Mouse (Mus musculus): Measurements from ENCODE around the gene Lhfpl2.
"Not testable (repeated sequence)": the region's sequence is repeated elsewhere in the genome, so short reads cannot be mapped to it uniquely, and the experiment has no call there.

Gene Lhfpl2

DNA sequence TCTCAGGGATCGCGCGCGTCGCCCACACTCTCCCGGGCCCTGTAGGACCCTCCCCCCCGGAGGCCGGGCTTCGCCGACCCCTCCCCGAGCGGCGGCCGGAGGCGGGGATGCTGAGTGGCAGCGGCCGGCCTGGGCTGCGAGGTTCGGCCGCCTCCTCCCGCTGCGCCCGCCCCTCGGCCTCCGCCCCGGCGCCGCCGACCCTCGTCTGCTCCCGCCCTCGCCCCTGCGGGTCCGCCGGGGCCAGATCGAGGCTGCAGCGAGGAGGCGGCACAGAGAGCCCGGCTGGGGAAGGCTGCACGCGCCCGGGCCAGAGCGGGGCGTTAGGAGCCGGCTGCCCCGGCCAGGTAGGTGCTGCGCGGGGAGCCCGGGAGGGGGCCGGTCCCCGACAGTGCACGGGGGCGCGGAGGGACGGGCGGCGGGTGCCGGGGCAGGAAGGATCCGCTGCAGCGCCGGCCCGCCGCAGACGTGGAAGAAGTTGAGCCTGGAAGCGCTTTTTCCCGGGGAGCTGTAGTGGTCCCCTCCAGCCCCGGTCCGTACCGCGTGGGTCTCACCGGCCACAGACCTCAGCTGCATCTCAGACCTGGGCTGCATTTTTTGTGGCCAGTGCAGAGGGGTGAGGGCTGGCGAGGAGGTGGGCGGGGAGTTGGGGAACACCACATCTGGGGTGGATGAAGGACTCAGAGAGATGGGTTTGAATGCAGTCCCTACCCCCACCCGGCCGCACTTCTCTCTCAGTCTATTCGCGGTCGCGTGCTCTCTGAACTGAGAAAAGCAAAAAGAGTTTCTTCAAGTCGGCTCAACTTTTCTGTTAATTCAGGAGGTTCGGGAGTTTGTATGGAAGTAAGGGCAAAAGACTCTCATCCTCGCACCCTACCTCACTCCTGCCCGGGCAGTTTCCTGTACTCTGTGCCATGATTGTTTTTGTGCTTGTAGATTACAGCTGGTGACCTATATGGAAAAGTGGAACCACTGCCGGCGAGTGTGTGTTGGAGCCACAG, at the start of gene Lhfpl2:
Gene Lhfpl2 (plus strand): TSS at position 234 of the 998 bp plus-strand sequence.
- in situ Hi-C loops (cut with MboI; ENCODE audit: unreplicated experiment in 2 of 2), result no loop called here

DNA sequence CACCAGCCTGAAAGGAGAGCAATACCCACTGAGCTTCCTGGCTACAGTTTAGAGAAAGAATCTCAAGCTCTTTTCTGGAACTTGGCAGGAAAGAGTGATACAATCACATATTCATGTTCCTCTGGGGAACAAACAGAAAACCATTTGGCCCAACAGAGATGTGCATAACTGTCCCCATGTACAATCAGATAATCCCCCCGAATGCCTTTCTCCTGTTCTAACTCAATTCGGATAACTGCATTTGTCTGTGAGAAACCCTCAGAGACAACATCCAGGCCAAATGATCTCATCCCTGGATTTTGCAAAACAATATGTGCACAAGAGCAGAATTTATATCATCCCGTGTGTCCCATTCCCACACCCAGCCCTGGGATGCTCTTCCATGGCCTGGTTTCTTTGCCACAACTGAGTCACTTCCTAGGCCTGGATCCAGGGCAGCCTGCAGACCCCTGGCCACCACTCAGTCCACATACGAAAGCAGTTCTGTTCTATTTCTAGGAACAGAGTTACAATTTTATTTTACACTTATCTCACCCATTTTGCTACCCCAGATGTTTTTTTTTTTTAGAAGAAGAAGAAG, 45.5 kb upstream of the Lhfpl2 start:
- in situ Hi-C loops (cut with MboI; ENCODE audit: unreplicated experiment in 2 of 2), result no loop called here

GRCm38 (mm10) chr13:94013986-94014385, 43.6 kb upstream of the Lhfpl2 start:
- in situ Hi-C loops (cut with MboI; ENCODE audit: unreplicated experiment in 2 of 2), result no loop called here

GRCm38 (mm10) chr13:94024575-94024974, 33.0 kb upstream of the Lhfpl2 start:
- in situ Hi-C loops (cut with MboI; ENCODE audit: unreplicated experiment in 2 of 2), result not testable (repeated sequence)

GRCm38 (mm10) chr13:94029147-94029546, 28.4 kb upstream of the Lhfpl2 start:
- in situ Hi-C loops (cut with MboI; ENCODE audit: unreplicated experiment in 2 of 2), result loop anchor here in 1 of 2 experiments (5.0 kb wide), 1 partner anchor 73 kb away; no protein-coding TSS in a partner anchor

DNA sequence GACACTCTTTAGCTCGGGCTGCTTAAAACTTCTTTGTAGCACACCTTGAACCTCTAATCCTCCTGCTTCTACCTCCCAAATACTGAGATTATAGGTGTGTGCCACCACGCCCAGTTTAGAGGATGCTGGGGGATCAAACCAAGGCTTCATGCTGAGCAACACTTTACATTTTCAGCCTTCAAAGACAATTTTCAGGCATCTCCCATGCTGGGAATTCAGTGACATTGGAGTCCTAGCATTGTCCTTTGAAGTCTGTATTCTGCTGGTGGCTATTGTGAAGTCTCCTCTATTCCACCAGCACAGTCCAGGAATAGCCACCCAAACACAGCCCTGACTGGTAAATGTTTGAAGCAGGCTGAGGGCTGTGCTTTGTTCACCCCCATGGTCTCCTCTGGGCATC, 27.0 kb upstream of the Lhfpl2 start:
- in situ Hi-C loops (cut with MboI; ENCODE audit: unreplicated experiment in 2 of 2), result no loop called here

DNA sequence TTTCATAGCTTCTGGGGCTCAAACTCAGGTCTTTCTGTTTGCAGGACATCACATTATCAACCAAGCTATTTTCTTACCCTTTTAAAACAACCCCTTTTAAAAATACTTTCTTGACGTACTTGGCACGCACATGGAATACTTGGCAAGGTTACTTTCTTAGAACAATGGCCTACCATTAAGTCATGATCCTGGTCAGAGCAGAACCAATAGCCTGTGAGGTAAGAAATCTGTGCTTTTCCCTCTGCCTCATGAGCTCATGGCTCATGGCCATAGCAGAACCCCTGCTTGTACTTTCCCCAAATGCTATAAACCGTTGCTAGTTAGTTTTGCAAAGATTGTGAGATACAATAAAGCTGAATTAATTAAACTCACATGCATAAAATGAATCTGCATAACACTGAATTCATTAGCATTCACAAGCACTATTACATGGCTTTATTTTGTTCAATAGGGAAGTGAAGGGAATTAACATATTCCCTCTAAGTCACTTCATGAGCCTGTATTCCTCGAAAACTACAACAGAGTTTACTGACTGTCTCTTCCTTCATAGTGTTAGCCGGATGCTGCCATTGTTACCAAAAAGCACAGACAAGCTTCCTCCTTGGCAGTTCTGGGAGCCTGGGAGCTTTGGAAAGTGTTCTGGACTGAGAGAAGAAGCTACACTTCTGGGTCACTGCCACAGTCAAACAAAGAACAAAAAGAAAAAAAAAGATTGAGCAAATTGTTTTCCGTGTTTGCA, 20.1 kb upstream of the Lhfpl2 start:
- in situ Hi-C loops (cut with MboI; ENCODE audit: unreplicated experiment in 2 of 2), result no loop called here

DNA sequence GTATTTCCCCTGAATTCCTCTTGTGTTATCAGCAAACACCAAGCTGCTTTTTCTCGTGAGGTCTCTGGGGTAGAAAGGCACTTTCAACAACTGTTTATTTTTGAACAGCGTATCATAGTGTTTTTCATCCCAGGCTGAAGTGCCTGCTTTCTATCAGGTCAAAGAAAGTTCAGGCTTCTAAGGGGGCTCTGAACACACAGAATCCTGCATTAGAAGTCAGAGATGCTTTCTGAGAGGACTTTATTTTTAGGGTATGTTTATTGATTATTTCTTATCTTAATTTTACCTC, 19.6 kb upstream of the Lhfpl2 start:
- in situ Hi-C loops (cut with MboI; ENCODE audit: unreplicated experiment in 2 of 2), result no loop called here

- in situ Hi-C loops (cut with MboI; ENCODE audit: unreplicated experiment in 2 of 2), result no loop called here
Measured at GRCm38 (mm10) chr13:94050036-94050435, 7.6 kb upstream of the Lhfpl2 start.

- in situ Hi-C loops (cut with MboI; ENCODE audit: unreplicated experiment in 2 of 2), result no loop called here
Measured at GRCm38 (mm10) chr13:94050782-94051181, 6.8 kb upstream of the Lhfpl2 start.

GRCm38 (mm10) chr13:94057036-94057562, 497 bp upstream of the Lhfpl2 start:
- in situ Hi-C loops (cut with MboI; ENCODE audit: unreplicated experiment in 2 of 2), result no loop called here

- in situ Hi-C loops (cut with MboI; ENCODE audit: unreplicated experiment in 2 of 2), result no loop called here
Measured at GRCm38 (mm10) chr13:94058642-94059222, 1.1 kb downstream of the Lhfpl2 start.

DNA sequence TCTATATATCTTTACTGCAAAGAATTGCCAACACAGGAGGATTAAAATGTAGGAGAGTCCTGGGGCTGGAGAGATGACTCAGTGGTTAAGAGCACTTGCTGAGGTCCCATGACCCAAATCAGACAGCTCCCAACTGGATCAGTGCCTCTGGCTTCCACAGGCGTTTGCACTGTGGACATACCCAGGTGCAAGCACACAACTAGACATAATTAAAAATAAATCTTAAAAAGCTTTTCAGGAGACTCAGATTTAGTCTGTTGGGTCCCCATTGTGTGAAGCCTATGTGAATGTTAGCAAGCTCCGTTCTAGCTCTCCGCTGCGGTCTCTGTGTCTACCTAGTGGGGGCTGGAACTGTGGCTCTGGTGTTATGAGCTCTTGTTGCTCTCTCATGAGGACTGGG, 1.8 kb downstream of the Lhfpl2 start:
- in situ Hi-C loops (cut with MboI; ENCODE audit: unreplicated experiment in 2 of 2), result no loop called here

DNA sequence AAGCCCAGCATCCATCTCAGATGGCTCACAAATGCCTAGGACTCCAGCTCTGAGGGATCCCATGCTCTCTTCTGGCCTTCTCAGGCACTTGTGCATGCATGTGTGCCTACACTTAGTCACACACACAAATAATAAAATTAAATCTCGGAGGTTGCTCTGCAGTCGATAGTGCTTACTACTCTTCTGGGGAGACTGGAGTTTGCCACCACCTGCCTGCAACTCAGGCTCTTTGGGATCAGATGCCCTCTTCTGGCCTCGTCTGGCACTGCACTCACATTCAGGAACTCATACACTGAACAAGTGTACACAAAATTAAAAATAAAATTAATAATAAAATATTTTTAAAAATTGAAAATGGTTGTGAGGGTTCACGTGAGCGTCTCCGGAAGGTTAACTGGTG, 2.2 kb downstream of the Lhfpl2 start:
- in situ Hi-C loops (cut with MboI; ENCODE audit: unreplicated experiment in 2 of 2), result loop anchor here (5.0 kb wide), 1 partner anchor 267 kb away; no protein-coding TSS in a partner anchor

GRCm38 (mm10) chr13:94060461-94060860, 2.9 kb downstream of the Lhfpl2 start:
- in situ Hi-C loops (cut with MboI; ENCODE audit: unreplicated experiment in 2 of 2), result loop anchor here (5.0 kb wide), 1 partner anchor 268 kb away; no protein-coding TSS in a partner anchor

GRCm38 (mm10) chr13:94061256-94061877, 3.8 kb downstream of the Lhfpl2 start:
- in situ Hi-C loops (cut with MboI; ENCODE audit: unreplicated experiment in 2 of 2), result loop anchor here (5.0 kb wide), 1 partner anchor 269 kb away; no protein-coding TSS in a partner anchor

DNA sequence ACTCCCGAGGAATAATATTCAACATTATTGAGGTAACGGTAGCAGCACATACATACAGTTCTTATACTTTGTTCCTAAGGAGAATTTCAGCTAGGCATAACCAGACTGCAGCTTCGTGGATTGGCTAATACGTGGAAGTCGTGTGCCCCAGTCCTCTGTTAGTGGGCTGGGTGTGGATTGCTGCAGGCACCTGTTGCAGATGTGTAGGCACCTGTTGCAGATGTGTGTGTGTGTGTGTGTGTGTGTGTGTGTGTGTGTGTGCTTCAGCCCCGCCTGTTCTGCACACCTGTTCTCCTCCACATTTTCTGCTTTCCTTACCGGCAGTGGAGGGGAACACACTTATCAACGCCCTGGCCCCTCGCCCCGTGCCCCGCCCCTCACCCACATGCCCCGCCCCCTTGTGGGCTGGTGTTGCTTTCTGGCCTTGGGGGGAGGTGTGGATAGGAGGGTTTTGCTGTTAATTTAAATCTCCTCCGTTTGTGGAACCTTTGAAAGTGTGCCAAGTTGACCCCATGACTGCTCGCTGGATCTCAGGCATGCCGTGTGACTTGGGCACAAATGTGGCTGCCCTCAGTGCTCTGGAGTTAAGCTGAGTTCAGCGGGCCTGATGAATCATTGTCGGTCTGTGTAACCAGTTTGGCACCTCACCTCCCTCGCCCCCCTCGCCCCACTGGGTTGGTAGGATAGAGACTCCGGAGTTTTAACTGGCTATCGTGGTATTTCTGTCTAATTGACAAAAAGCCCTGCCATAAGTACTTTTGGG, 4.9 kb downstream of the Lhfpl2 start:
- in situ Hi-C loops (cut with MboI; ENCODE audit: unreplicated experiment in 2 of 2), result loop anchor here (5.0 kb wide), 1 partner anchor 270 kb away; no protein-coding TSS in a partner anchor

- in situ Hi-C loops (cut with MboI; ENCODE audit: unreplicated experiment in 2 of 2), result loop anchor here (5.0 kb wide), 1 partner anchor 271 kb away; no protein-coding TSS in a partner anchor
Measured at GRCm38 (mm10) chr13:94063156-94063555, 5.6 kb downstream of the Lhfpl2 start.

GRCm38 (mm10) chr13:94064571-94064970, 7.0 kb downstream of the Lhfpl2 start:
- in situ Hi-C loops (cut with MboI; ENCODE audit: unreplicated experiment in 2 of 2), result loop anchor here (5.0 kb wide), 1 partner anchor 272 kb away; no protein-coding TSS in a partner anchor
